Mouse (Mus musculus) frontal cortex, adult (tissue): ENCODE measurements at regions not wholly inside any gene's neighbourhood (a gene's known extent, or its start where the extent isn't known, plus 50 kb on each side); places are given as distances from the start of the nearest gene placed in this dataset.

ENCODE experiments used
- ATAC-seq: cut with Nextera tagmentation; 2 replicates; pipeline ENCODE4 v1.9.2; 2017; ENCODE audit warnings: mild to moderate bottlenecking, moderate library complexity, mixed read lengths; ENCODE audit not compliant: low TSS enrichment

DNA sequence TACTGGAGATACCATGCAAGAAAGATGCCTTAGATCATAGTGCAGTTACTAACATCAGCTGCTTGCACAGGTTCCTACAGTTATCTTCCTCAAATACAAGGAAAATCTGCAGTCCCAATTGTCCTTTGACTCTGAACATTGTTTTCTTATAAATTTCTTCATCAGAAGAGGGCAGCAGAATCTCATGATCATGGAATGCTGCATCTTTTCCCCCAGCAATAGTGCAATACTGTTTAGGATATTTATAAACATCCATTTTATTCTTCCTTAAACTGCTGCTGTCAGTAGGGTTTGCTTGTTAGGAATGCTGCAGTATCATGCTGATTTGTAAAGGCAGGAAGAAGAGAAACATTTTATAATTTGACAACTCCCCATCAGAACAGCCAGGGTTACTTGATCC, 1088.7 kb downstream of the Otol1 start:
- ATAC-seq: peak; percentile 85

DNA sequence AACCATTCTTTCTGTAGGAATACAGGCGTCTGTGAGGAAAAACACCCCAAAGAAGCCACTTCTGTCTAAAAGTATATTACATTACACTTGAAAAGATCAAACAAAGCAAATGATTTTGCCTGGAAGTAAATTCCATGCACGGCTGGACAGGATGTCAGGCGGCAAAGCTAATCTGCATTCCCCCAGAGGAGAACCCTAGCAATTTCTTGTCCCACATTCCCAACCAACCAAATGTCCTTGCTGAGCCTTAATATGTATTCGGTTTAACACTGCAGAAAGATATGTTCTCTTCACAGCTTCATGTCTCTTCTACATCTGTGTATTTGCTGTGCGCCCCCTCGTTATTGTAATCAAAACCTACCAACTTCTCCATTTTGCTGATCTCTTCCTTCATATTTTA, 1096.1 kb downstream of the Otol1 start:
- no peak for ATAC-seq

DNA sequence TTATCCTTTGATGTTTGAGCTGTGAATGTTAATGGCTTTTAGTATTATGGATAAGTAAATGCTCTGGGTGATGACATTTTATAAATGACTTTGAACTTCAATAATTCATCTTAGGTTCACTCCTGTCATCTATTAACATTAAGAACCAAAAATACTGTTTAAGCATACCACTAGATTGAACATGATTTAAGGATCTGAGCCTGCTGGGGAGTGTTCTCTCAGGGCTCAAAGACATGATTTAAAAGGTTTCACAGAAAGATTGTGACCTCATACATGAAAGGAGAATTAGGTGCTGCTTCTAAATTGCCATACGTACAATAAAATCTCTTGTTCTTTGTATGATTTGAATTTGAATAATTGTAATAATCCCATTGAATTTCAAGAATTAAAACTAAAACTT, 1137.8 kb downstream of the Otol1 start:
- ATAC-seq: no peak
